Mouse (Mus musculus) intestine, embryonic 14.5 days (tissue): ENCODE measurements around the gene Gpbp1. TPM values are rescaled to one million over a fixed set of nuclear protein-coding genes. Genes with fewer than 3 reads are reported as not detected.

Source experiments
- ATAC-seq: fragments of 200-750 bp; cut with Nextera tagmentation; replicated peaks from 2 replicates; pipeline ENCODE4 v1.8.0; 2017; ENCODE audit warnings: low read depth, moderate number of reproducible peaks, moderate TSS enrichment, moderate library complexity; ENCODE audit not compliant: low FRiP score, low TSS enrichment
- DNase-seq: peaks from one replicate; pipeline ENCODE4 v3.0.0-alpha.2; 2018; ENCODE audit warnings: low spot score
- H3K27ac ChIP-seq: fragments of 300-500 bp; sonication (generic); 2 replicates; pipeline ENCODE4 v1.5.1; 2014; ENCODE audit warnings: low read depth, mild to moderate bottlenecking, control low read depth
- H3K27me3 ChIP-seq: fragments of 300-500 bp; sonication (generic); replicated peaks from 2 replicates; pipeline ENCODE4 v1.6.1; 2014; ENCODE audit warnings: low read length, control low read depth; ENCODE audit not compliant: control insufficient read depth, insufficient read depth
- H3K36me3 ChIP-seq: fragments of 300-500 bp; sonication (generic); 2 replicates; pipeline ENCODE4 v1.6.1; 2014; ENCODE audit warnings: low read length, control low read depth; ENCODE audit not compliant: control insufficient read depth, insufficient read depth
- H3K4me1 ChIP-seq: fragments of 300-500 bp; sonication (generic); replicated peaks from 2 replicates; pipeline ENCODE4 v1.6.1; 2014; ENCODE audit warnings: low read length, control low read depth, mixed read lengths; ENCODE audit not compliant: control insufficient read depth, insufficient read depth
- H3K4me2 ChIP-seq: fragments of 300-500 bp; sonication (generic); 2 replicates; pipeline ENCODE4 v1.6.1; 2014; ENCODE audit warnings: low read length
- H3K4me3 ChIP-seq: fragments of 300-500 bp; sonication (generic); 2 replicates; pipeline ENCODE4 v1.5.1; 2014; ENCODE audit warnings: low read depth, low read length, control low read depth, mixed read lengths
- H3K9ac ChIP-seq: fragments of 300-500 bp; sonication (generic); 2 replicates; pipeline ENCODE4 v1.6.1; 2014; ENCODE audit warnings: mild to moderate bottlenecking, low read length
- H3K9me3 ChIP-seq: fragments of 300-500 bp; sonication (generic); 2 replicates; pipeline ENCODE4 v1.6.1; 2016; ENCODE audit warnings: low read length, control low read depth; ENCODE audit not compliant: control insufficient read depth
- WGBS: fragments of 180-500 bp; shearing (Covaris S2); extraction: QIAGEN DNeasy Blood & Tissue Kit; methylation state at CpG from one replicate; pipeline ENCODE4 v1.1.7; 2014; 5-methylcytosine and 5-hydroxymethylcytosine counted together
- polyA plus RNA-seq: library from polyadenylated mRNA; unstranded; fragments of >200 nt; fragmentation: Nextera tagmentation; extraction: Ambion mirVana; gene quantifications from 2 replicates; pipeline ENCODE4 v1.2.1, GENCODE M21; 2014

Gene Gpbp1
- polyA plus RNA-seq, 1 experiment from 2014 or later: 80.3 TPM

DNA sequence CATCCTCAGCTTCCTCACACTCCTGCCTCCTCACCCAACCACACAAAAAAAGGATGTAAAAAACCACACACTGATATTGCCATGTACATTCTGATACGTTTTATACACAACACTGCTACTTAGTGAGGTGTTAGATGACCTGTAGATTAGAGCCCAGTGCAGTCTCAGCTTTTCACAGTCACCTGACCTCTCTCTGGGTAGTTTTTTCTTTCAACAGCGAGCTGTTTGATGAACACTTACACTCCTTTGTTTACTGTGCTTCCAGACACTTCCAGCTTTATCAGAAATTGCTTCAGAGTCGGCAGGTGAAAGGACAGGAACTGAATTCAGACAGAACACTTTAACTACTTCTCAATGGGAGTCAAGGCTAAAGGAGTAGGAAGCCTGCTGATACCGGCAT lies 30.5 kb upstream of the Gpbp1 start:
- DNase-seq (no peak), ATAC-seq (no peak)
- no peaks in the 10 kb centered on the region for H3K36me3 ChIP-seq
- H3K4me2 ChIP-seq: no peak overlapping the region
- H3K4me3 ChIP-seq: no peak overlapping the region
- H3K9ac ChIP-seq: no peak overlapping the region
- 33% methylated on average over 4 of the region's 4 CpGs for WGBS
- H3K9me3 ChIP-seq: no peaks in the 10 kb centered on the region
- no peak overlapping the region for H3K27ac ChIP-seq
- no peaks in the 10 kb centered on the region for H3K27me3 ChIP-seq
- H3K4me1 ChIP-seq: no peaks in the 10 kb centered on the region

DNA sequence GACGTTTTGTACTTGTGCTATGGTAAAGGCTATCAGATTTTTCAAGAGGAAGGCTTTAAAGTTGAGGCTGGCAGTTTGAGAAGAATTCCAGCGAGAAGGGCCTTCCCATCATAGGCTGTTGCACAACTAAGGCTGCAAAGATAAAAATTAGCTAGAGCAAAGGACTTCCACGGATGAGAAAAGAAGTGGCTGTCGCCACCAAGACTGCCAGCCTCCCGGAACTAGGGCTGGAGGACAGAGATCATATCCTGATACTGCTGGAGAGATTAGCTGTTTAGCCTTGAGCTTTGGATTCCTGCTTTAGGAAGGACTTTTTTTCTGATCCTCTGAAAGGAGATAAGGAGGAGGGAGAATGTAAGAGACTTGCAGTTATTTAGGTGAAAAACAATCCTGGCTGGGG lies 28.4 kb upstream of the Gpbp1 start:
- H3K27me3 ChIP-seq: no peaks in the 10 kb centered on the region
- H3K27ac ChIP-seq: no peak overlapping the region
- H3K4me1 ChIP-seq: no peaks in the 10 kb centered on the region
- WGBS: 41% methylated on average over 5 of the region's 5 CpGs
- no peaks in the 10 kb centered on the region for H3K9me3 ChIP-seq
- no peak overlapping the region for H3K4me2 ChIP-seq
- ATAC-seq (no peak), DNase-seq (no peak)
- H3K36me3 ChIP-seq: no peaks in the 10 kb centered on the region
- H3K4me3 ChIP-seq: no peak overlapping the region
- H3K9ac ChIP-seq: no peak overlapping the region

- H3K9ac ChIP-seq: no peak overlapping the region
- no peaks in the 10 kb centered on the region for H3K4me1 ChIP-seq
- no peak overlapping the region for H3K27ac ChIP-seq
- no peak for DNase-seq
- H3K4me2 ChIP-seq: no peak overlapping the region
- no peak overlapping the region for H3K4me3 ChIP-seq
- ATAC-seq: no peak
- 83% methylated on average over 7 of the region's 7 CpGs for WGBS
- H3K9me3 ChIP-seq: no peaks in the 10 kb centered on the region
- no peaks in the 10 kb centered on the region for H3K27me3 ChIP-seq
- H3K36me3 ChIP-seq: no peaks in the 10 kb centered on the region
Measured at GRCm38 (mm10) chr13:111516385-111517150, 26.7 kb upstream of the Gpbp1 start.

DNA sequence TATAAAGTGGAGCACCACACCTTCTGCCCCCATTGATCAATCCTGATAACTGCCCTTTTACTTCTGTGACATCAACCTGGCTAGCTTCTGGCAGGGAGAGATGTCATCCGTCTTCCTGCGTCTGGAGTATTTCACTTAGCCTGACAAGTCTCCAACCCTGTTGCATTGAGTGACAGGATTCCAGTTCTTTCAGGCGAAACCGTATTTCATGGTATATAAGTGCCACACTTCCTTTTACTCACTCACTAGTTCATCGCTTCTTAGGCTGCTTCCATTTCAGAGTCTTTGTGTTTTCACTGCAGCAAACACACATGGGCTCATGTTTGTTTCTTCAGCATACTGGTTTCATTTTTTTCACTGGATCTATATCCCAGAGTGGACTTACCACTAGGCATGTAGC lies 19.5 kb upstream of the Gpbp1 start:
- ATAC-seq (no peak), DNase-seq (no peak)
- Histone ChIP-seq H3K36me3 (no peaks in the 10 kb centered on the region), H3K9ac (no peak overlapping the region), H3K4me3 (no peak overlapping the region), H3K4me1 (no peaks in the 10 kb centered on the region), H3K9me3 (no peaks in the 10 kb centered on the region), H3K27me3 (no peaks in the 10 kb centered on the region), H3K4me2 (no peak overlapping the region), H3K27ac (no peak overlapping the region)
- WGBS: 24% methylated on average over 5 of the region's 5 CpGs

- ATAC-seq: no peak
- WGBS: 69% methylated on average over 6 of the region's 6 CpGs
Measured at GRCm38 (mm10) chr13:111508645-111509044, 18.7 kb upstream of the Gpbp1 start.

GRCm38 (mm10) chr13:111494330-111495029 lies 4.6 kb upstream of the Gpbp1 start:
- Histone ChIP-seq H3K27me3 (peaks cover 21% of the 10 kb centered on the region), H3K9me3 (no peaks in the 10 kb centered on the region), H3K4me2 (no peak overlapping the region), H3K36me3 (no peaks in the 10 kb centered on the region), H3K27ac (no peak overlapping the region), H3K9ac (no peak overlapping the region), H3K4me3 (no peak overlapping the region), H3K4me1 (peaks cover 8% of the 10 kb centered on the region; the same call in 1 of the 2 replicates)
- no peak for DNase-seq
- ATAC-seq: no peak
- WGBS: 78% methylated on average over 11 of the region's 11 CpGs

More at GRCm38 (mm10) chr13:111508645-111509044, 18.7 kb upstream of the Gpbp1 start:
- H3K27ac ChIP-seq: no peak overlapping the region
- H3K36me3 ChIP-seq: no peaks in the 10 kb centered on the region
- H3K9me3 ChIP-seq: no peaks in the 10 kb centered on the region
- H3K4me1 ChIP-seq: no peaks in the 10 kb centered on the region
- no peak overlapping the region for H3K4me3 ChIP-seq
- no peak for DNase-seq
- no peak overlapping the region for H3K9ac ChIP-seq
- H3K4me2 ChIP-seq: no peak overlapping the region
- no peaks in the 10 kb centered on the region for H3K27me3 ChIP-seq

DNA sequence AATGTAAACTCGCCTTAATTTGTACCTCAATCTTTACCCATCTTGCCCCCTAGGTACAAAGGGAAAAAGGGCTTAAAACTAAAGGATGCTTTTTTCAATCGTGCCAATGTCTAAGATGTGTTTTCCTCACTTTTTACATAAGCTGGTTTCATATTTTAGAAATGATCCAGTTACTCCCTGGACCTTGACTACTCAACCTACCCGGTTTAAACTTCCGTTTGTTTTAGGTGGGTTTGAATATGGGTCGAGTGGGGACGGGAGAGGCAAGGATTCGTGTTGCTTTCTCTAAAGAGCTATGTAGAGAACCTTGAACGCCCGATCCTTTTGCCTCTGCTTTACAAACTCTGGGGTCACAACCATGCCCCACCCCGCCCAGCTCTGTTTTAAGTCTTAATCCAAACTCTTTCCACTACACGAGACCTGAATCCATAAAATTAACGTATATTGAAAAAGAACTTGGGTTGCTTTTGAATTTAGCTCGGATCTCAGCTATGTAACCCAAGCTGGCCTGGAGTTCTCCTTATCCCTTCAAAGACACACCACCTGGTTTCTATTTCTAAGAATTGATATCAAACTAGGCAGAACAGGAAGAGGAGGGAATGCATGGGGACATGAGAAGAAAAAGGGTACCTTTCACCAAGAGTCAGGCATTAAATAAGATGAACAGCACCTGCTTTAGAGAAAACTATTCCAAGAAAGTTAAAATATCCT lies 1.3 kb upstream of the Gpbp1 start:
- 26% methylated on average over 13 of the region's 13 CpGs for WGBS
- no peak for DNase-seq
- H3K9me3 ChIP-seq: no peaks in the 10 kb centered on the region

DNA sequence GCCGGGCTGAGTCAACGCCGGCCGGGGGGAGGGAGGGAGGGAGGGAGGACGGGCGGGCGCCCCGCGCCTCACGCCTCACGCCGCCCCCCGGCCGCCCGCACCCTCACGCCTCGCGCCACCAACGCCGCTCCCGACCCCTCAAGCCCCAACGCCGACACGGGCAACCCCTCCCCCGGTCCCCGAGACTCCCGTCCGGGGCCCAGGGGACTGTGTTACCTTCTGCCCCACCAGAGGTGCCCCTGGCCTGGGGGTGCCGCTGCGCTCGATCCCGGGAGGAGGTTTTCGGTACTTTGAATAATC lies 459 bp downstream of the Gpbp1 start:
- peak overlapping the region; percentile 88; the same call in 1 of the 2 replicates for H3K4me2 ChIP-seq
- 0% methylated on average over 18 of the region's 33 CpGs for WGBS
- H3K9ac ChIP-seq: peak overlapping the region; percentile 97
- H3K27me3 ChIP-seq: peaks cover 21% of the 10 kb centered on the region
- H3K4me3 ChIP-seq: peak overlapping the region; percentile 90
- ATAC-seq (no peak), DNase-seq (no peak)
- H3K27ac ChIP-seq: peak overlapping the region; percentile 98
- no peaks in the 10 kb centered on the region for H3K36me3 ChIP-seq
- no peaks in the 10 kb centered on the region for H3K9me3 ChIP-seq
- H3K4me1 ChIP-seq: peaks cover 25% of the 10 kb centered on the region

More for the DNA sequence above, 1.3 kb upstream of the Gpbp1 start:
- Histone ChIP-seq H3K4me2 (peak overlapping the region; percentile 66), H3K27me3 (peaks cover 21% of the 10 kb centered on the region), H3K9ac (no peak overlapping the region), H3K4me3 (peak overlapping the region; percentile 49; the same call in 1 of the 2 replicates), H3K4me1 (peaks cover 15% of the 10 kb centered on the region), H3K36me3 (no peaks in the 10 kb centered on the region), H3K27ac (no peak overlapping the region)
- ATAC-seq: no peak
